Mouse (Mus musculus): ENCODE measurements around the gene Alkbh8. TPM values are rescaled to one million over a fixed set of nuclear protein-coding genes. Genes with fewer than 3 reads are reported as not detected.
"Not testable (repeated sequence)": the region's sequence is repeated elsewhere in the genome, so short reads cannot be mapped to it uniquely, and the experiment has no call there.

Alkbh8 gene
- polyA plus RNA-seq (2012; rRNA removed) = 11.1 and 12.7 TPM in 2 replicates

- DNase-seq (ENCODE audit: extremely low spot score in 1 of 2, low spot score in 1 of 2) = peak; percentile 78 to 90
These were observed at the start of gene Alkbh8 for GRCm38 (mm10) chr9:3334962-3335767. Gene Alkbh8 (plus strand): TSS chr9:3335140.

DNA sequence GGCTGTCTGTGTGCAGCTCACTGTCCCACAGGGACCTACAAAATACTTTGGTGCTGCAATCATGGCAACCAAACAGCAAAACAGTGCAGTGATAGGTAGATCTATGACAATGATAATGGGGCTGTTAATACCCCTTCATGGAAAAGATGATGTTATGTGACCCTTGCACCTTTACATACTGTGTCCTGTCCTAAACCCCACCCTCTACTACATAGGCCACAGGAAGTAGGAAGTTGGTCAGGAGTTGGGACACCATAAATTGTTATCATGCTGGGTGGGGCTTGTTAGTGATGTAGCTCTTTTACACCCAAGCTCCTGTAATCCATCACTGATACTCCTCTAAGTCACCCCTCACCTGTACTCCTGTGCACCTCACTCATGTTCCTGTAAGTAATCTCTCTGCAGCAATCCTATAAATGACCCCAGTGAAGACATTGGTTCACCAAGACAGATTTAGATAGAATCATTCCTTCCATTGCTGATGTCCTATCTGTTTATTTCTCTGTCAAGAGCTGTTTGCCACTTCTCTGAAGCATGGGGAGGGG is 25.6 kb upstream of the Alkbh8 start:
- DNase-seq (ENCODE audit: extremely low spot score in 1 of 2, low spot score in 1 of 2) = no peak

DNA sequence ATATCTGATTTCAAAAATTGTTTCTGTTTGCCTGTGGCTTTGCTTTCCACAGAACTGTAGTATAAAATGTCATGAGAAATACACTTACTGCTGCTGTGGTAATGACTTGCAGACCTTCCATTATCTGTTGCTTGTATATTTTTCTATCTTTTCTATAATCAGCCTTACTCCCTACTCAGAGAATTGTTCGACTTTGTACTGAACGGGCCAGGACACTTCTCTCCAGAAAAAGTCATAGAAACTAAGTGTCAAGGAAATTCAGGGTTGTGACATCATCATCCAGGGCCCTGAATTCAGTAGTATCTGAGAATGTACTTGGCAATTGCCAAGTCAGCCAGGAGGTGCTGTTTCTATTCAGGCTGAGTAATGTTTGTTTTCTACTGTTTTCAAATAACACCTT is 24.9 kb upstream of the Alkbh8 start:
- no peak for DNase-seq (ENCODE audit: extremely low spot score in 1 of 2, low spot score in 1 of 2)

DNA sequence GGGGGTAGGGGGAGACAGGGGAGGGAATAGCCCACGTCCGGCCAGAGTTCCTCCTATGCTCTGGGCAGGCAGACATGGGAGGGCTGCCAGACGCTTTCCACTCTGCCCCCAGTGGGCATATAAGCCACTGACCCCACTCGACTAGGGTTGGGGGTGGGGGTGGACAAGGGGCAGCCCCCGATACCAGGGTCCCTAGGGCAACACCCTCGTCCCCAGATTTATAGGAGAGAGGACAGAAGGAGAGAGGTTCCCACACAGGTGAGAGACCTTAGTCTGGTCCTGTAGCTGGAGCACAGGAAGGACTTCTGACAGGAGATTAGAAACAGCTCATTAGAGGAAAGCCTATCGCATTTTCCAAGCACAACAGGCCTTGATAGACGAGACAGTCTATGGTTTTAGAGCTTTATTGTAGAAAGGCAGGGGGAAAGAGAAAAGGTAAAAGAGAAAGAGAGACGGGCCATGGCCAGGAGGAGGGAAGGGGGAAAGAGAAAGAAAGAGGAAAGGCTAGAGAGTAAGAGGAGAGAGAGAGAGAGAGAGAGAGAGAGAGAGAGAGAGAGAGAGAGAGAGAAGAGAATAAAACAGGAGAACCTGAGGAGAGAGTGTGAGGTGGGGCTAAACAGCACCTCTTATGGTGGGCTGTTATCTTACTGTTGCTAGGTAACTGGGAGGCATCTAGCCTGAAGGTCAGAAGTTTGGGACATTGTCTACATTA is 7.4 kb upstream of the Alkbh8 start:
- DNase-seq (ENCODE audit: extremely low spot score in 1 of 2, low spot score in 1 of 2) = not testable (repeated sequence)

GRCm38 (mm10) chr9:3328054-3328595 is 6.8 kb upstream of the Alkbh8 start:
- DNase-seq (ENCODE audit: extremely low spot score in 1 of 2, low spot score in 1 of 2) = no peak

GRCm38 (mm10) chr9:3330319-3330718 is 4.6 kb upstream of the Alkbh8 start:
- no peak for DNase-seq (ENCODE audit: extremely low spot score in 1 of 2, low spot score in 1 of 2)

DNA sequence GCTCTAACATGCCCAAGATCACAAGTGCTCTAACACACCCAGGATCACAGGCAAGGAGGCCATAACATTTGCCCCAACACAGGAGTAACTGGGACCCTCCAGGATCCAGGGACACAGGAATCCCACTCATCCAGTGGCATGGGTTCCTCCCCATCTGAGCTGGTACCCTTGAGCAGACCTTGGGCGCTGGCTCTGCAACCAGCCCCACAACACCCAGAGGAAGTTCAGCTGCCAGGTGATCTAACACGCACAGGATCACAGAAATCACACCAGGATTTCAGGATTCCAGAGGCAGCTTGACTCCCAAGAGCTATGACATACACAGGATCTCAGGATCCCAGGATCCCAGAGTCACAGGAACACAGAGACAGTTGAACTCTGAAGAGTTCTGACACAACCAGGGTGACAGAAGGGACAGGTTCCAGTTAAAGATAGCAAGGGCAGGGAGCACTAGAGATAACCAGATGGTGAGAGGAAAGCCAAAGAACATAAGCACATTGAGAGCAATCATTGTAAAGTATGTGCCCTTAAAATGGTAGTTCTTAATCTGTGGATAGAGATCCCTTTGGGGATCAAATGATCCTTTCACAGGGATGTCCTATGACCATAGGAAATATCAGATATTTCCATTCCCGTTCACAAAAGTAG is 4.1 kb upstream of the Alkbh8 start:
- no peak for DNase-seq (ENCODE audit: extremely low spot score in 1 of 2, low spot score in 1 of 2)

DNA sequence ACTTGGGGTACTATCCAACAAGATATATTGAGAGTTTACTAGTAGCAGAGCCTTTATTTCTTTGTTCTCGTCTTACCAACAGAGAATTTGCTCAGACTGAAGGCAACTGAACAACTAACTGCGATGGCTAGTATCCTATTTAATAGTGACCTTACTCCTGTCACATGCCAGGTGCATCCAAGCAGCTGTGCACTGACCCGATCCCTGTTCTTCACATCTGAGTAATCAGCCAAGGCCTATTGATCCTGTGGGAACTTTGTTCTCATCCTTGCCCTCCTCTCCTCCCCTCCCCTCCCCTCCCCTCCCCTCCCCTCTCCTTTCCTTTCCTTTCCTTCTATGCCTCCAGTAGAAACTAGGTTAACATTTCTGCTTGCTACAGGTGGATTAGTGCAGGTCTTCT is 1.7 kb downstream of the Alkbh8 start:
- no peak for DNase-seq (ENCODE audit: extremely low spot score in 1 of 2, low spot score in 1 of 2)

DNA sequence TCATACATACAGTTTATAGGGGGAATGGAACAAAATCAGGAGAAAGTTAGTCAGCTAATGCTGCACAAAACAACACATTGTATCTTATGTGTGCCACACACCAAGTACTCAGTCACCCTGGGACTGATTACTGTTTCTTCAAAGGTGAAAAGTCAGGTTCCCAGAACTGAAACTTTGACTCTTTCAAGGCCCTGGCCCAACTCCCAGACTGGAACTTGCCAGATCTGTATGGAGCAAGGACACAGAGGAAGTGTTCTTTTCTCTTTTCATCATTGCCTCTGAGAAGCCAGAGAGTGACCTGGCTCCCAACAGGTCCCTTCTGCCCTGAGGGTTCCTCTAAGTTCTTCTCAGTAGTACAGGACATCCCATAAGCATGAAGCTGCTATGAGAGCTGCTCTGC is 10.2 kb downstream of the Alkbh8 start:
- no peak for DNase-seq (ENCODE audit: extremely low spot score in 1 of 2, low spot score in 1 of 2)

GRCm38 (mm10) chr9:3345967-3346366 is 11.0 kb downstream of the Alkbh8 start:
- no peak for DNase-seq (ENCODE audit: extremely low spot score in 1 of 2, low spot score in 1 of 2)

DNA sequence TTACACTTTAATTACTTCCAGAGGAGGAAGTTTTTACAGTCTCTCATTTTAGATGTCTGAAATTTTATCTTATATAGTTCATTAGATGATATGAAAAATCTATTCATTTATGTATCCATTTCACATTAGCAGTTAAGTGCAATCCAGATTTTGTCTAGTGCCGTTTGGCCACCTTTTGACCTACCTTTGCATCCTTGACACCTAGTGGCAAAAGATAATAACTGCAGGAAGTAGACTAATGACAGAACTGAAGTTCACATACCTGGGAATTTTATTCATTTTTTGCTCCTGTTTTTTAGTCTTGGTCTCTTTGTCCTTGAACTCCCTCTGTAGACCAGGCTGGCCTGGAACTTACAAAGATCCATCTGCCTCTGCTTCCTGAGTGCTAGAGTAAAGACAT is 15.1 kb downstream of the Alkbh8 start:
- DNase-seq (ENCODE audit: extremely low spot score in 1 of 2, low spot score in 1 of 2) = no peak

DNA sequence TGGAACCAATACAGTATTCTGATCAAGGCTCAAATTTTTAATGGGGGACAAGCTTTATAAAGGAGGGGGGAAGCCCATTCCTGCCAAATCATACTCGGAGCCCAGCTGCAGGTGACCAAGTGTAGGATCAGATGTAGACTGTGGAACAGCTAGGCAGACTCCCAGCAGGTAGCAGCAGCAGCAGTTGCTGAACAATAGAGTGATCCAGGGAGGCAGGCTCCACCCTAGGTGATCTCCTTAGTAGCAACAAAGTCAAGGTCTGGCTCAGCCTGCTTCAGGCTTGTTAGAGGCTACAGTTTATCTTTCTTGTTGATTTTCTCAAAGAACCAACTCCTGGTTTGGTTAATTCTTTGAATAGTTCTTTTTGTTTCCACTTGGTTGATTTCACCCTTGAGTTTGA is 41.4 kb downstream of the Alkbh8 start:
- DNase-seq (ENCODE audit: extremely low spot score in 1 of 2, low spot score in 1 of 2) = not testable (repeated sequence)

- peak; percentile 86 to 95 for DNase-seq (ENCODE audit: extremely low spot score in 1 of 2, low spot score in 1 of 2)
These were observed 68.6 kb downstream of the Alkbh8 start, which contains the start of gene Cwf19l2 for GRCm38 (mm10) chr9:3403251-3404208. Gene Cwf19l2 (plus strand): TSS chr9:3403592.

DNA sequence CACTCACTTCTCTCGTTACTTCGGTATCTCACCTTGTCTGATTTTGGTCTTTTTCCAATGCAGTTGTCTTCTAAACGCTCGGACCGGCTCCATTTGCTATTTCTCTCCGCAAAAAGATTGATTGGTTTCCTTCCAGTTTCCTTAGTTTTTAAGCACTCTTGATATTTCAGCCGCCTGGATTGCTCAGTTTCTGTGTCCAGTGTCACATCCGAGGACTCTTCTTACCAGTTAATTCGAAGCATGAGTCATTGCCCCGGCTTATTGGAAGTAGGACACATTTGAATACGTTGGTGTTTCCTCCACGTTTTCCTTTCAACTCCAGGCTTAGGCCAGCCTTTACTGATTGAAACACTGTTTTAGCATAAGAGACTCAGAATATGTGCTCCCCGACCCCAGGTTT is 69.4 kb downstream of the Alkbh8 start:
- peak in 1 of 2 experiments; percentile 52 for DNase-seq (ENCODE audit: extremely low spot score in 1 of 2, low spot score in 1 of 2)

GRCm38 (mm10) chr9:3439555-3440300 is 104.8 kb downstream of the Alkbh8 start:
- not testable (repeated sequence) for DNase-seq (ENCODE audit: extremely low spot score in 1 of 2, low spot score in 1 of 2)
